Mouse (Mus musculus): ENCODE measurements at regions not wholly inside any gene's neighbourhood (a gene's known extent, or its start where the extent isn't known, plus 50 kb on each side); places are given as distances from the start of the nearest gene placed in this dataset.

DNA sequence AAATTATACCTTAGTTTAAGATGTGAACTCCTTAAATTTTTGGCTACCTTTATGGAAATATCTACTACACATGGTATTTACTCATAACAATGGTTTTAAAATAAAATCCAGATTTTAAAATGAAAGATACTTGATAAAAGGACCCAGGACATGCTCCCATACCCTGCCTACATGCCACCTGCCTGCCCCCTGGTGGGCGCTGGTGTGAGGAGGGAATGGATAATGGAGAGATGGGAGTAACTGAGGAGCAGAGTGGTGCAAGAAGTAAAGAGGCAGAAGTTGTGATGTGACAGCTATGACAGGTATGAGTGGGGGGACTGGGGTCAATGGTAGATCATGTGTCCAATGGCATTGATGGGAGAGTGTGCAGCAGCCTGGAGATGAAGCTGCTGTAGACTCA is 488.4 kb downstream of the Epha7 start:
- TF ChIP-seq POLR2A (IDR thresholded peaks at IDR 0.05; ENCODE audit: borderline replicate concordance, extremely low read depth, insufficient read depth, insufficient read length, poor library complexity, severe bottlenecking) (no peak), CTCF (IDR thresholded peaks at IDR 0.05; ENCODE audit: borderline replicate concordance, extremely low read depth, insufficient read depth, insufficient read length) (peak; percentile 50; the same call in 1 of the 2 replicates)
